Mouse (Mus musculus) olfactory bulb, adult 2 months (tissue): Measurements from ENCODE around the gene Cacng7.

Source experiments
- CTCF ChIP-seq: fragments of 200-500 bp; IDR thresholded peaks from 2 replicates; pipeline ENCODE4 v1.5.1; 2012; ENCODE audit warnings: low read depth, mild to moderate bottlenecking, low read length, moderate library complexity; ENCODE audit not compliant: insufficient read depth
- POLR2A ChIP-seq: fragments of 200-500 bp; IDR thresholded peaks from 2 replicates; pipeline ENCODE4 v1.6.1; 2012; ENCODE audit warnings: mild to moderate bottlenecking, low read depth, low read length, moderate library complexity; ENCODE audit not compliant: insufficient read depth

DNA sequence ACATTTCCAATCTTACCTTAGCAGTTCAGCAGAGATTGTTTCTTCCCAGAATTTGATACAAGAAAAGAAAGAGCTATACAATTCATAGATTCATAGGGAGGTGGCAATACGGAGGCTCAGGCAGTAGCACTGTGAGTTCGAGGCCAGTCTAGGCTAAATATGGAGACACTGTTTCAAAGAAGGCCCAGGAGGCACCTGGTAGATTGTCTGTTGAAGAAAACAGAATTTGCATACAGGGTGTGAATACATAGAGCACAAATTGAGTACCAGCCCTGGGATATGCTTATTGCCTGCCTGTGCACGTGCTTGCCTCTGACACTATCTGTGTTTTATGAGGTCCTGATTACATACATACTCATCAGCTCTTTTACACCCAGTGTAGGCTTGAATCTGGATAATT is 26.4 kb upstream of the Cacng7 start:
- TF ChIP-seq CTCF (no peak), POLR2A (no peak)
